Mouse (Mus musculus) myocyte (in vitro differentiated cells): ENCODE results near the gene Hint1. TPM values are rescaled to one million over a fixed set of nuclear protein-coding genes. Genes with fewer than 3 reads are reported as not detected.
A peak's percentile ranks its signal among the peaks of the same experiment; 100 is the strongest.

Experiments
- H3K27me3 ChIP-seq: one replicate; pipeline ENCODE4 v1.6.1; 2011; ENCODE audit not compliant: control insufficient read depth, insufficient read depth, insufficient read length
- H3K36me3 ChIP-seq: one replicate; pipeline ENCODE4 v1.6.1; 2011; ENCODE audit not compliant: control insufficient read depth, insufficient read depth
- H3K4me2 ChIP-seq: one replicate; pipeline ENCODE4 v1.6.1; 2011; ENCODE audit warnings: low read depth, control low read depth
- H3K4me3 ChIP-seq: one replicate; pipeline ENCODE4 v1.5.1; 2011; ENCODE audit warnings: mild to moderate bottlenecking, control low read depth, moderate library complexity
- H3K79me2 ChIP-seq: one replicate; pipeline ENCODE4 v1.6.1; 2011; ENCODE audit not compliant: control insufficient read depth, insufficient read depth
- H3ac ChIP-seq: one replicate; pipeline ENCODE4 v1.6.1; 2011; ENCODE audit not compliant: control insufficient read depth, insufficient read length
- CEBPB ChIP-seq: IDR thresholded peaks from 2 replicates; pipeline ENCODE4 v1.6.1; 2011; ENCODE audit warnings: mild to moderate bottlenecking, moderate library complexity; ENCODE audit not compliant: poor library complexity, insufficient read depth, severe bottlenecking
- E2F4 ChIP-seq: IDR thresholded peaks from one replicate; pipeline ENCODE4 v1.6.1; 2011; ENCODE audit warnings: mild to moderate bottlenecking, control low read depth, moderate library complexity; ENCODE audit not compliant: insufficient read depth
- MAX ChIP-seq: IDR thresholded peaks from one replicate; pipeline ENCODE4 v1.6.1; 2011; ENCODE audit warnings: low read depth, mild to moderate bottlenecking, control low read depth
- MYOD1 ChIP-seq, 3 experiments: IDR thresholded peaks; one replicate each; pipeline ENCODE4 v1.6.1; 2011; ENCODE audit warnings: control low read depth in 2 of 3, low read depth in 2 of 3, mild to moderate bottlenecking in 2 of 3, moderate library complexity in 1 of 3; ENCODE audit not compliant: insufficient read length in 2 of 3, control insufficient read depth in 1 of 3
- MYOG ChIP-seq, 3 experiments: IDR thresholded peaks; one replicate each; pipeline ENCODE4 v1.6.1; 2011; ENCODE audit warnings: control low read depth in 2 of 3, low read depth in 2 of 3, mild to moderate bottlenecking in 2 of 3; ENCODE audit not compliant: insufficient read length in 2 of 3, control insufficient read depth in 1 of 3, insufficient read depth in 1 of 3
- POLR2A ChIP-seq: IDR thresholded peaks from one replicate; pipeline ENCODE4 v1.6.1; 2011; ENCODE audit warnings: low read depth, mild to moderate bottlenecking, control low read depth, moderate library complexity; ENCODE audit not compliant: insufficient read length
- POLR2AphosphoS2 ChIP-seq: IDR thresholded peaks from one replicate; pipeline ENCODE4 v1.6.1; 2011; ENCODE audit warnings: low read depth, control low read depth; ENCODE audit not compliant: insufficient read length
- REST ChIP-seq: IDR thresholded peaks from one replicate; pipeline ENCODE4 v1.6.1; 2011; ENCODE audit warnings: mild to moderate bottlenecking, control low read depth, moderate library complexity; ENCODE audit not compliant: insufficient read depth, insufficient read length
- SRF ChIP-seq: IDR thresholded peaks from one replicate; pipeline ENCODE4 v1.6.1; 2011; ENCODE audit warnings: low read depth; ENCODE audit not compliant: control insufficient read depth, insufficient read length
- TCF12 ChIP-seq: IDR thresholded peaks from one replicate; pipeline ENCODE4 v1.6.1; 2011; ENCODE audit warnings: mild to moderate bottlenecking, control low read depth; ENCODE audit not compliant: poor library complexity, insufficient read depth, severe bottlenecking
- TCF3 ChIP-seq: IDR thresholded peaks from one replicate; pipeline ENCODE4 v1.6.1; 2011; ENCODE audit warnings: low read depth, control low read depth; ENCODE audit not compliant: insufficient read length
- USF1 ChIP-seq: IDR thresholded peaks from one replicate; pipeline ENCODE4 v1.6.1; 2011; ENCODE audit warnings: low read depth, mild to moderate bottlenecking, control low read depth, moderate library complexity
- polyA plus RNA-seq: library from polyadenylated mRNA; unstranded; fragments of >200 nt; fragmentation: generic; extraction: Trizol; gene quantifications from one replicate; pipeline ENCODE4 v1.2.1, GENCODE M21; 2012; ENCODE audit warnings: missing spikeins

Gene Hint1
- polyA plus RNA-seq, 1 experiment, result 860 TPM

DNA sequence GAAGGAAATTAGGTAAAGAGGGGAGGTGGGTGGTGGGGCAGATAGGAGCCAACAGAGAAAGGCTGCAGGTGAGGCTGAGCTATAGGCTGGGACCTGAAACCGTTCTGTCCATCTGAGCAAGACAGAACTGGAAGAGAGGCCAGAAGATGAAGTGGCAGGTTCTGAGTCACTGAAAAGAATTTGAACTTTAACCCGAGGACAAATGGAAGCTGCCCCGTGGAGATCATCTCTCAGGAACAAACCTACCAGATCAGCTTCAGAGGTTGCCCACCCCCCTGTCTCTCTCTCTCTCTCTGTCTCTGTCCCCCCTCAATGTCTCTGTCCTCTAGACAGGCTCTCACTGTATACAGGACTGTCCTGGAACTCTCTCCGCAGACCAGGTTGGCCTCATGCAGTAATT, 33.5 kb downstream of the Hint1 start:
- H3K4me2 ChIP-seq, result no peak overlapping the region
- H3ac ChIP-seq, result no peak overlapping the region
- no peak overlapping the region for H3K4me3 ChIP-seq
- no peaks in the 10 kb centered on the region for H3K36me3 ChIP-seq
- H3K79me2 ChIP-seq, result no peaks in the 10 kb centered on the region
- TF ChIP-seq MAX (no peak), E2F4 (no peak), POLR2AphosphoS2 (no peak), CEBPB (no peak), USF1 (no peak), TCF3 (no peak), TCF12 (no peak), POLR2A (no peak), REST (no peak), SRF (no peak), MYOG (IDR thresholded peaks at IDR 0.05; ENCODE audit: control insufficient read depth in 1 of 3, insufficient read depth in 1 of 3, insufficient read length in 2 of 3, low read depth in 2 of 3) (no peak), MYOD1 (IDR thresholded peaks at IDR 0.05; ENCODE audit: control insufficient read depth in 1 of 3, insufficient read length in 2 of 3, low read depth in 2 of 3) (no peak)
- no peaks in the 10 kb centered on the region for H3K27me3 ChIP-seq

DNA sequence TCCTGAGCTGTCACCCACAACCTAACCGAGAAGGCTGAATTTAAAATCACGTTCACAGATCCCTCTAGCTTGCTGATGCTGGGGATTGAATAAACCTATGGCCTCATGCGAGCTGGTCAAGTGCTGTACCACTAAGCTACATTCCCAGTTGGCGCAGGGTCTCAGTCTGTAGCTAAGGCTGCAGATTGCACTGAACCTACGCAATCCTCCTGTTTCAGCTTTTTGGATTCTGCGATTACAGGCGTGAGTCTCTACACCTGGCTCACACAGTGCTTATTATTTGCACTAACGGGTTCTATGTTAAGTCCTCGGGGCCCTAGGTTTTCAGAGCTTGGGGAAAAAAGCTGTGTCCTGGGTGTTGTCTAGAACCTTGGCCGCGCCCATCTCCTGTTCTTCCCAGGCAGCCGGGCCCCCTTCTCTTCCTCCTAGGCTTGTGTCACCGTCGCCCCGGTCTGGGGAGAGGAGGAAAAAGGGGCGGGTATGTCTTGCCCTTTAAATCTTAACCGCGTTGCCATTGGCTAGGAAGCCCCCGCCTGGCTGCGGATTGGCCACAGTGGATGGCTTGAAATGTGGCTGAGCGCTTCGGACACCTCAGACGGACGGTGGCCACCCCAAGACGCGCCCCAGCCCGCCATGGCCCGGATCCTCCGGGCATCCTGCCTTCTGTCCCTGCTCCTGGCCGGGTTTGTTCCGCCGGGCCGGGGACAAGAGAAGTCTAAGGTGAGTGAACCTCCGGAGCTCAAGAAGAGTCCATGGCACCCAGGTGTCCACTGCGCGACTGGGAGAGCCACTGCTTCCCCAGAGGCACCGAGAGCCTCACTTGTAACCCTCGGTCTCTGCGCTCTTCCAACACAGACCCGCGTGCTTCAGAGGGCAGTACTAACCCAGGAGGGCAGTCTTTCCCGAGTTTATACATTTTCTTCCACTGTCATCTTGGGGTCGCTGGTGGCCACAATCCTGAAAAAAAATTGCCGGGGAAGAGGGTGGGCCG, 36.4 kb downstream of the Hint1 start, which contains the start of gene Gpx3:
Gene Gpx3 (plus strand): TSS at position 121 of the 991 bp plus-strand sequence.
- Histone ChIP-seq H3K4me3 (no peak within 1 kb of the TSS), H3K27me3 (no peaks in the 10 kb centered on the region), H3K79me2 (no peaks in the 10 kb centered on the region), H3K36me3 (no peaks in the 10 kb centered on the region), H3ac (no peak within 1 kb of the TSS), H3K4me2 (no peak within 1 kb of the TSS)
- TF ChIP-seq MYOG (IDR thresholded peaks at IDR 0.05; ENCODE audit: control insufficient read depth in 1 of 3, insufficient read depth in 1 of 3, insufficient read length in 2 of 3, low read depth in 2 of 3) (no peak), USF1 (no peak), REST (no peak), MAX (no peak), TCF12 (no peak), MYOD1 (IDR thresholded peaks at IDR 0.05; ENCODE audit: control insufficient read depth in 1 of 3, insufficient read length in 2 of 3, low read depth in 2 of 3) (no peak), POLR2A (no peak), E2F4 (no peak), SRF (no peak), CEBPB (no peak), TCF3 (no peak), POLR2AphosphoS2 (no peak)

DNA sequence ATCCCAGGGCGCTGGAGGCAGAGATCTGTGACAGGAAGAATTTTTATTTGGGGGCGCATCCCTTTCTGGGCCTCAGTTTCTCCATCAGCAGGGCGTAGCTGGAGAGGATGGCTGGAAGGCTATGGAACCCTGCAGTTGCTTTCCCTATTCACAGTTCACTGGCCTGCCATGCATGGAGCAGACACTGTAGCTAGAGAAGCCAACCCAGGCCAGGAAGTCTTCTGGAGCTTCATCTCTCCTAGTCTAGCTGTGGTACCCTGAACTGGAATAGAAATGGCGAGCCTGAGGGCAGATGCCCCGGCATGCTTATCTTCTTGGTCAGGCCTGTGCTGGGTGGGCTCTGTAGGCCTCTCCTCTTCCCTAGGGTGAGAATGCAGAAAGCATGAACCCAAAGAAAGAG, 37.2 kb downstream of the Hint1 start:
- TF ChIP-seq SRF, result no peak
- no peak for TF ChIP-seq TCF12
- H3K36me3 ChIP-seq, result no peaks in the 10 kb centered on the region
- H3K4me2 ChIP-seq, result no peak overlapping the region
- H3K4me3 ChIP-seq, result no peak overlapping the region
- no peaks in the 10 kb centered on the region for H3K79me2 ChIP-seq
- H3ac ChIP-seq, result no peak overlapping the region
- no peaks in the 10 kb centered on the region for H3K27me3 ChIP-seq

DNA sequence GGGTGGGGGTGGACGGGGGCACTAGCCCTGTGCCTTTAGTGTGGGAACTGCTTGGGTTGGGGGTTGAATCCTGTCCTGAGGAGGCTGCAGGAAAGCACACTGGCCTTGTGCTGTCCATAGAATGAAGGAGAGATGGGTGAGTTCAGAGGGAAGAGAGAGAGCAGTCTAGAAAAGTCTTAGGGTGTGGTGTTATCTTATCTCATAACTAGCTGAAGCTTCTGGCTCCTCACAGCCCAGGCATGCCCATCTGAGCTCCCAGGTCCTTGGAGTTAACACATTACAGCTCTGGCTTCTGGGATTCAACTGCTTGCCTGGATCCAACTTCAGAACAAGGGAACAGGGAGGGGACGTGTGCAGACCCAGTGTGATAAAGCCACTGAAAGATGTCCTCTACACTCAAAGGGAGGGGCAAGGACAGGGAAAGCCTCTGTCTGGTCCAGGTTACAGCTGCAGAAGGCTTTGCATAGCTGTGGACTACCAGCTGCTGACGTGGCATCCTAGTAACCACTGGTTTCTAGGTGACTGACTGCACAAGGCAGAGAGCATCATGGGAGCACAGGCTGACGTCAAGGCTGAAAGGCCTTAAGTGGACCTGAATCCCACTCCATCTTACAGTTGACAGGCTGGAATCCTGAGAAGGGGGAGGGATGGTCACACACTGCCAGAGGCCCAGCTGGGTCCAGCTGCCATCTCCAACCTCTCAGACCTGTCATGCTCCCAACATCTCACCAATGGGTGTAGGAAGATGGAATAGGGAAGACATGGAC, 37.9 kb downstream of the Hint1 start:
- Histone ChIP-seq H3K4me3 (no peak overlapping the region), H3K4me2 (no peak overlapping the region), H3K27me3 (no peaks in the 10 kb centered on the region), H3ac (no peak overlapping the region), H3K36me3 (no peaks in the 10 kb centered on the region), H3K79me2 (no peaks in the 10 kb centered on the region)
- TF ChIP-seq MYOD1 (IDR thresholded peaks at IDR 0.05; ENCODE audit: control insufficient read depth in 1 of 3, insufficient read length in 2 of 3, low read depth in 2 of 3) (peak in 1 of 3 experiments; percentile 22), POLR2A (no peak), REST (no peak), E2F4 (no peak), USF1 (no peak)
